Mouse (Mus musculus) hindbrain, embryonic 11.5 days (tissue): ENCODE results near the gene Ppp1r12a. TPM values are rescaled to one million over a fixed set of nuclear protein-coding genes. Genes with fewer than 3 reads are reported as not detected.

Source experiments
- ATAC-seq: fragments of 200-750 bp; cut with Nextera tagmentation; 2 replicates; pipeline ENCODE4 v1.8.0; 2017; ENCODE audit warnings: mild to moderate bottlenecking, moderate TSS enrichment, moderate library complexity; ENCODE audit not compliant: low FRiP score
- DNase-seq: peaks from one replicate; pipeline ENCODE4 v3.0.0-alpha.2; 2015; ENCODE audit warnings: low spot score
- H3K27ac ChIP-seq: fragments of 300-500 bp; sonication (generic); 2 replicates; pipeline ENCODE4 v1.5.1; 2014; ENCODE audit warnings: mild to moderate bottlenecking, low read depth, low read length
- H3K27me3 ChIP-seq: fragments of 300-500 bp; sonication (generic); 2 replicates; pipeline ENCODE4 v1.6.1; 2014; ENCODE audit warnings: mild to moderate bottlenecking, low read length, moderate library complexity, mixed read lengths; ENCODE audit not compliant: control insufficient read depth, insufficient read depth
- H3K36me3 ChIP-seq: fragments of 300-500 bp; sonication (generic); 2 replicates; pipeline ENCODE4 v1.6.1; 2014; ENCODE audit warnings: mild to moderate bottlenecking, low read length, moderate library complexity, mixed read lengths; ENCODE audit not compliant: control insufficient read depth, insufficient read depth
- H3K4me1 ChIP-seq: fragments of 300-500 bp; sonication (generic); replicated peaks from 2 replicates; pipeline ENCODE4 v1.6.1; 2014; ENCODE audit warnings: low read length, mixed read lengths; ENCODE audit not compliant: control insufficient read depth, insufficient read depth
- H3K4me2 ChIP-seq: fragments of 300-500 bp; sonication (generic); replicated peaks from 2 replicates; pipeline ENCODE4 v1.6.1; 2014; ENCODE audit warnings: mild to moderate bottlenecking, low read depth, low read length
- H3K4me3 ChIP-seq: fragments of 300-500 bp; sonication (generic); 2 replicates; pipeline ENCODE4 v1.5.1; 2014; ENCODE audit warnings: low read depth, low read length
- H3K9ac ChIP-seq: fragments of 300-500 bp; sonication (generic); 2 replicates; pipeline ENCODE4 v1.6.1; 2014; ENCODE audit warnings: low read depth, low read length
- H3K9me3 ChIP-seq: fragments of 300-500 bp; sonication (generic); 2 replicates; pipeline ENCODE4 v1.6.1; 2016; ENCODE audit warnings: low read length; ENCODE audit not compliant: control insufficient read depth
- WGBS: fragments of 180-500 bp; shearing (Covaris S2); extraction: QIAGEN DNeasy Blood & Tissue Kit; methylation state at CpG from one replicate; pipeline ENCODE4 v1.1.7; 2014; 5-methylcytosine and 5-hydroxymethylcytosine counted together
- polyA plus RNA-seq: library from polyadenylated mRNA; unstranded; fragments of >200 nt; fragmentation: Nextera tagmentation; extraction: Ambion mirVana; gene quantifications from 2 replicates; pipeline ENCODE4 v1.2.1, GENCODE M21; 2014

The Ppp1r12a gene
- polyA plus RNA-seq, 1 experiment from 2014 or later, result 97.2 TPM

GRCm38 (mm10) chr10:108198945-108199344, 37.0 kb downstream of the Ppp1r12a start:
- no peaks in the 10 kb centered on the region for H3K9me3 ChIP-seq
- ATAC-seq (no peak), DNase-seq (no peak)
- H3K4me1 ChIP-seq, result no peaks in the 10 kb centered on the region
- H3K4me2 ChIP-seq, result no peak overlapping the region
- H3K27me3 ChIP-seq, result no peaks in the 10 kb centered on the region
- 98% methylated on average over 2 of the region's 2 CpGs for WGBS
- H3K9ac ChIP-seq, result no peak overlapping the region
- no peak overlapping the region for H3K4me3 ChIP-seq
- no peak overlapping the region for H3K27ac ChIP-seq
- H3K36me3 ChIP-seq, result no peaks in the 10 kb centered on the region

DNA sequence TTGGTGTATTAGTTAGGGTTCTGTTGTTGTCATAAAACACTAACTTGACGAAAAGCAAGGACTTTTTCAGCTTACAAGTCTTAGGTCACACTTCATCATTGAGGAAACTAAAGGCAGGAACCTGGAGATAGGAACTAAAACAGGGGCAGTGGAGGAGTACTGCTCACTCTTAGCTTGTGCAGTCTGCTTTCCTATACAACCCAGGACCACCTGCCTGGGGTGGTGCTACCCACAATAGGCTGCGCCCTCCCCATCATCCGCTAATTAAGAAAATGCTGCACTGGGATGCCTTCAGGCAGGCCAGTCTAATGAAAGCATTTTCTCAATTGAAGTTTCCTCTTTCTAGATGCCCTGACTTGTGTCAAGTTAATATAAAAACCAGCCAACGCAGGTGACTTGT, 40.1 kb downstream of the Ppp1r12a start:
- no peaks in the 10 kb centered on the region for H3K4me1 ChIP-seq
- ATAC-seq (no peak), DNase-seq (no peak)
- H3K9me3 ChIP-seq, result no peaks in the 10 kb centered on the region
- no peak overlapping the region for H3K27ac ChIP-seq
- no peak overlapping the region for H3K4me3 ChIP-seq
- no peaks in the 10 kb centered on the region for H3K36me3 ChIP-seq
- no peaks in the 10 kb centered on the region for H3K27me3 ChIP-seq
- no peak overlapping the region for H3K4me2 ChIP-seq
- H3K9ac ChIP-seq, result no peak overlapping the region
- WGBS, result 95% methylated on average over 4 of the region's 4 CpGs

DNA sequence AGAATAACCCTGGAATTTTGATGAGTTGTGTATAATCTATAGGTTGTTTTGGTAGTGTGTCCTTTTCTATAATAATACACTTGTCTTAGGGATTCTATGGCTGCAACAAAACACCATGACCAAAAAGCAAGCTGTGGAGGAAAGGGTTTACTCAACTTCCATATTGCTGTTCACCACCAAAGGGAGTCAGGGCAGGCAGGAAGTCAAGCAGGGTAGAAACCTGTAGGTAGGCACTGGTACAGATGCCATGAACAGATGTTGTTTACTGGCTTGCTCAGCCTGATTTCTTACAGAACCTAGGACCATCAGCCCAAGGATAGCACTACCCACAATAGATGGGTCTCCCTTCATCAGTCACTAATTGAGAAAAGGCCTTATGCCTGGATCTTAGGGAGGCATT, 41.4 kb downstream of the Ppp1r12a start:
- ATAC-seq (no peak), DNase-seq (no peak)
- H3K27me3 ChIP-seq, result no peaks in the 10 kb centered on the region
- no peak overlapping the region for H3K27ac ChIP-seq
- no peaks in the 10 kb centered on the region for H3K36me3 ChIP-seq
- H3K4me2 ChIP-seq, result no peak overlapping the region
- H3K4me3 ChIP-seq, result no peak overlapping the region
- no peaks in the 10 kb centered on the region for H3K4me1 ChIP-seq
- no peaks in the 10 kb centered on the region for H3K9me3 ChIP-seq
- H3K9ac ChIP-seq, result no peak overlapping the region

DNA sequence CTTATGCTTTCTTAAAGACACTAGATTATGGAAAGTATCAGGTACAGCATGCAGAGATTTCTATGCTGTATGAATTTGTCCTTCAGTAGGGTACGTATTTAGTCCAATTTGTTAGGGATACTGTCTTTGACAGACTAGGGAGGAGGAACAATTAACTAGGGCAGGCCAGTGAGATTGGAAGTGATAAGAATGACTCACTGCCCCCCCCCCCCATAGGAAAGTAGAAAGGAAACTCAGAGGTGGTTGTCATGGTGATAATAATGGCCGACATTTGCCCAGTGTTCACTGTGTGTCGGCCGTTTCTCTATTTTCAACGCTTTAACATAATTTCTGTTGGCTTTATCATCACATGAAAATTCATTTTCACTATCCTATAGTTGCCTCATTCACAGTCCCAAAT, 47.4 kb downstream of the Ppp1r12a start:
- Histone ChIP-seq H3K27ac (no peak overlapping the region), H3K9ac (no peak overlapping the region), H3K4me1 (no peaks in the 10 kb centered on the region), H3K4me3 (no peak overlapping the region), H3K4me2 (no peak overlapping the region), H3K36me3 (no peaks in the 10 kb centered on the region), H3K27me3 (no peaks in the 10 kb centered on the region), H3K9me3 (no peaks in the 10 kb centered on the region)
- no peak for ATAC-seq
- no peak for DNase-seq
- 86% methylated on average over 5 of the region's 5 CpGs for WGBS

GRCm38 (mm10) chr10:108224413-108224812, 62.4 kb downstream of the Ppp1r12a start:
- no peak overlapping the region for H3K9ac ChIP-seq
- H3K27ac ChIP-seq, result no peak overlapping the region
- no peak for ATAC-seq

GRCm38 (mm10) chr10:108237049-108237448, 75.1 kb downstream of the Ppp1r12a start:
- DNase-seq, result no peak
- no peak for ATAC-seq
- Histone ChIP-seq H3K4me1 (no peaks in the 10 kb centered on the region), H3K9ac (no peak overlapping the region), H3K36me3 (no peaks in the 10 kb centered on the region), H3K4me2 (no peak overlapping the region), H3K4me3 (no peak overlapping the region), H3K27ac (no peak overlapping the region), H3K27me3 (no peaks in the 10 kb centered on the region), H3K9me3 (no peaks in the 10 kb centered on the region)
- WGBS, result 91% methylated on average over 3 of the region's 3 CpGs

More at GRCm38 (mm10) chr10:108224413-108224812, 62.4 kb downstream of the Ppp1r12a start:
- DNase-seq, result no peak
- Histone ChIP-seq H3K4me2 (no peak overlapping the region), H3K27me3 (no peaks in the 10 kb centered on the region), H3K4me3 (no peak overlapping the region), H3K4me1 (no peaks in the 10 kb centered on the region), H3K9me3 (no peaks in the 10 kb centered on the region), H3K36me3 (no peaks in the 10 kb centered on the region)
- 96% methylated on average over 5 of the region's 5 CpGs for WGBS

DNA sequence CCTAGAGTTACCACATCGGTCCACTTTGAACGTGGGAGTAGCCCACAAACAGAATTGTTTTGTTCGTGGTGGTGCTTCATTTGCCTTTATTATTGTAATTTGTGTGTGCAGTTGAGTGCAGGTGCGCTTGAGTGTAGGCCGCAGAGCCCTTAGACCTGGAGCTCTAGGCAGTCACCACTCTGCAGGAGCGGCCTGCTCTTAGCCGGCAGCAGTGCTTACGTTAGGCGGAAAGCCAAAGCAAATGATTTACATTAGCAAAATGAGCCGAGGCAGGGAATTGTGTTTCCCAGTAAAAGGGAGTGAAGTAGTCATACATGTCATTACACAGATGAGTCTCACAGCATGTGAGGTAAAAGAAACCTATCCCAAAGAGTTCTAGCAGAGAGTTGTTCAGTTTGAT, 77.1 kb downstream of the Ppp1r12a start:
- no peak overlapping the region for H3K4me3 ChIP-seq
- no peaks in the 10 kb centered on the region for H3K27me3 ChIP-seq
- H3K9ac ChIP-seq, result no peak overlapping the region
- no peaks in the 10 kb centered on the region for H3K4me1 ChIP-seq
- 93% methylated on average over 10 of the region's 10 CpGs for WGBS
- H3K36me3 ChIP-seq, result no peaks in the 10 kb centered on the region
- ATAC-seq (no peak), DNase-seq (no peak)
- H3K27ac ChIP-seq, result no peak overlapping the region
- no peaks in the 10 kb centered on the region for H3K9me3 ChIP-seq
- H3K4me2 ChIP-seq, result no peak overlapping the region

DNA sequence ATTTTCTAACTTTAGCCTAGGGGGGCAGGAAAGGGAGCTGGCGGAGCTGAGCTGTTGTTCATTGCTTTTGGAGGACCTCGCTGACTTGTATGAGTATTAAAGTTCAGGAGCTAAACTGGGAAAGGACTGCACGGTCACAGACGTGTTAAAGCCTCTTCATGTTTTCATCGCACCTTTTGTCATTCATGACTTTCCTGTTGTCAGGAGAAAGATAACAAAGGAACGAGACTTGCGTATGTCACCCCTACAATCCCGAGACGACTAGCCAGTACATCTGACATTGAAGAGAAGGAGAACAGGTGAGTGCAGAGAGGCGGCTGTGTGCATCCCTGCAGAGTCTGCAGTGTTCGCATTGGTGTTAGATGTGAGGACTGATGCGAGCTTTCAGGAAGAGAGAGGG, 88.7 kb downstream of the Ppp1r12a start:
- H3K4me2 ChIP-seq, result no peak overlapping the region
- H3K4me3 ChIP-seq, result no peak overlapping the region
- H3K27me3 ChIP-seq, result no peaks in the 10 kb centered on the region
- H3K9ac ChIP-seq, result no peak overlapping the region
- no peaks in the 10 kb centered on the region for H3K36me3 ChIP-seq
- no peak overlapping the region for H3K27ac ChIP-seq
- 86% methylated on average over 12 of the region's 12 CpGs for WGBS
- H3K9me3 ChIP-seq, result no peaks in the 10 kb centered on the region
- no peaks in the 10 kb centered on the region for H3K4me1 ChIP-seq
- DNase-seq (no peak), ATAC-seq (no peak)

DNA sequence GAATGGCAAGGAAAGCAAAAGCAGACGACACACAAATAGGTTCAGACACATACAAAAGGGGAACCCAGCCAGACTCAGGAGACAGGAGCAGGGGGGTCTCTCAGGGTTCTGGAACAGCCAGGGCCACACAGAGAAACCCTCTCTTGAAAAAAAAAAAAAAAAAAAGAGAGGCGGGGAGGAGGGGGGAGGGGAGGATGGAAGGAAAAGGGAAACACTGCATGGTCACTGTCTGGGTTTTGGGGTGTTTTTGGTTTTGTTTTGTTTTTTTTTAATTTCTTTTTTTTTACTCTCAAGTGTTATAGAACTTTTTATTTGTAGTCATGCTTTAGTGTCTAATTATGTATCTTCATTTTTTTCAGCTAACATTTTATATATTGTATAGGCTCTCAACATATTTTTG, 89.2 kb downstream of the Ppp1r12a start:
- no peaks in the 10 kb centered on the region for H3K9me3 ChIP-seq
- no peak for DNase-seq
- no peak overlapping the region for H3K27ac ChIP-seq
- no peak overlapping the region for H3K9ac ChIP-seq
- no peaks in the 10 kb centered on the region for H3K27me3 ChIP-seq
- H3K36me3 ChIP-seq, result no peaks in the 10 kb centered on the region
- no peak overlapping the region for H3K4me3 ChIP-seq
- no peak overlapping the region for H3K4me2 ChIP-seq
- no peak for ATAC-seq
- 83% methylated on average over 1 of the region's 2 CpGs for WGBS
- no peaks in the 10 kb centered on the region for H3K4me1 ChIP-seq
